Mouse (Mus musculus) bone marrow, adult 2 months (tissue): ENCODE data around the gene Prkch. TPM values are rescaled to one million over a fixed set of nuclear protein-coding genes. Genes with fewer than 3 reads are reported as not detected.

Experiments used
- H3K27ac ChIP-seq: fragments of 200-500 bp; 2 replicates; pipeline ENCODE4 v1.5.1; 2012; ENCODE audit warnings: low read depth, mild to moderate bottlenecking, control low read depth, inconsistent platforms, low read length; ENCODE audit not compliant: control insufficient read depth, poor library complexity, insufficient read depth
- H3K4me1 ChIP-seq: fragments of 200-500 bp; 2 replicates; pipeline ENCODE4 v1.6.1; 2011; ENCODE audit warnings: low read length; ENCODE audit not compliant: control insufficient read depth, insufficient read depth
- H3K4me3 ChIP-seq: fragments of 200-500 bp; replicated peaks from 2 replicates; pipeline ENCODE3; 2011; ENCODE audit warnings: mild to moderate bottlenecking, low read depth, low read length, control low read depth; ENCODE audit not compliant: control insufficient read depth
- CTCF ChIP-seq: fragments of 200-500 bp; IDR thresholded peaks from 2 replicates; pipeline ENCODE4 v1.5.1; 2011; ENCODE audit warnings: low read length, control low read depth; ENCODE audit not compliant: control insufficient read depth, insufficient read depth
- POLR2A ChIP-seq: fragments of 200-500 bp; IDR thresholded peaks from 2 replicates; pipeline ENCODE4 v1.6.1; 2011; ENCODE audit warnings: low read depth, mild to moderate bottlenecking, control low read depth, low read length, borderline replicate concordance; ENCODE audit not compliant: control insufficient read depth
- WGBS: fragments of 180-500 bp; shearing (Covaris S2); methylation state at CpG from one replicate; pipeline ENCODE4 v1.1.7; 2018; 5-methylcytosine and 5-hydroxymethylcytosine counted together
- polyA plus RNA-seq: library from polyadenylated mRNA; stranded (reverse); fragments of >200 nt; gene quantifications from 2 replicates; pipeline ENCODE4 v1.2.4, GENCODE M21; 2011; ENCODE audit warnings: low replicate concordance; ENCODE audit not compliant: missing spikeins, insufficient read depth, insufficient read length

The Prkch gene
- polyA plus RNA-seq, 1 experiment, result 7.8 TPM

DNA sequence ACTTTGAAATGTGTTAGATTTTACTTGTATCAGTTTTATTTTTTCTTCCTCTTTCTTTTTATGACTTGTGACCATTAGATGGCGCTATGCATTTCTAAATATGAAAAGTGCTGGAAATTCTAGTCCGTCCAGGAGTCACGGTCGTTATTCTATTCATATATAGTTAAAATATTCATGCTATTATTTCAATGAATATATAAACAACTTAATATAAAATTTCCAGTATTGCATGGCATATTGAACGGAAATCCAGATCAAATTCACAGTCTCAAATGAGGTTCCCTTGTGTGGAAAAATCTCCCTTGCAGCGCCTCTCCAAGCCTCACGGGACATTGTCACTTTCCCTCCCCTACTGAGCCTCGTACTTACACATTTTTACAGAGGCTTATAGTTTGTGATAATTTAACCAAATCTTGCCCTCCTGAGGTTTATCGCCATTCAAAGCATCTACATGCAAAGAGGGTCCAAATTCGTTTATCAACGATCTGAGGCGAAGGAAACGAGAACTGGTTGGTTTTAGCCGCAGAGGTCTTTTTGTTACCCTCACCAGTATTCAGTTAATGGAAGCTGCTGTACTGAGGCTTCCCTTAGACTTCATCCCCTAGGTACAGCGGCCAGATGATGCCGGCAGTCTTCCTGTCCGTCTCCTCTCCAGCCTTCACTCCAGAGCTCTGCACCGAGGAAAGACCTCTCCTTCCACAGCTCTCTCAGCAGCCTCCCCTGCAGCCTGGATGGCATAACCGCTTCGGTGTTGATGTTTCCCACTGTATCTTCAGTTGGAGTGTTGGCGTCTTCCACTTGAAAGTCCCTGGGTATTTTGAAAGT lies 19.6 kb upstream of the Prkch start:
- no peaks in the 10 kb centered on the region for H3K4me1 ChIP-seq
- WGBS, result 6% methylated on average over 21 of the region's 21 CpGs
- H3K4me3 ChIP-seq, result no peak overlapping the region
- H3K27ac ChIP-seq, result no peak overlapping the region
- TF ChIP-seq CTCF (no peak), POLR2A (no peak)

DNA sequence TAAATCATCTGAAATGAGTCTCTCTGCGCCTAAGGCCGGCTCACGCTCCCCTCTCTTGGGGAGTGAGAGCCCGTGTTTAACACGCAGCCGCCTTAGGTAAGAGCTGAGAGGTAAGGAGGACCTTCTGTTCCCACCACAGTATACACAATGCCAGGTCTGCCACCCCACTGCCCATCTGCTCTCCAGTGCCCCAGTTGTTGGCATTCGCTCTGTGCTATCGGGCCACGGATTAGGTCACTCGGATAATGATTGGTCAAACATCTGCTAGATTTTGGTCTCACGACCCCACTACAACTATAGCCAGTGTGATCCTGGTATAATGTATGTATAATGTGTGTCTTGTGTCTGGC lies 19.0 kb upstream of the Prkch start:
- H3K4me1 ChIP-seq, result no peaks in the 10 kb centered on the region
- whole genome bisulfite sequencing, result 71% methylated on average over 11 of the region's 11 CpGs
- no peak overlapping the region for H3K4me3 ChIP-seq
- no peak overlapping the region for H3K27ac ChIP-seq
- TF ChIP-seq CTCF (no peak), POLR2A (no peak)

DNA sequence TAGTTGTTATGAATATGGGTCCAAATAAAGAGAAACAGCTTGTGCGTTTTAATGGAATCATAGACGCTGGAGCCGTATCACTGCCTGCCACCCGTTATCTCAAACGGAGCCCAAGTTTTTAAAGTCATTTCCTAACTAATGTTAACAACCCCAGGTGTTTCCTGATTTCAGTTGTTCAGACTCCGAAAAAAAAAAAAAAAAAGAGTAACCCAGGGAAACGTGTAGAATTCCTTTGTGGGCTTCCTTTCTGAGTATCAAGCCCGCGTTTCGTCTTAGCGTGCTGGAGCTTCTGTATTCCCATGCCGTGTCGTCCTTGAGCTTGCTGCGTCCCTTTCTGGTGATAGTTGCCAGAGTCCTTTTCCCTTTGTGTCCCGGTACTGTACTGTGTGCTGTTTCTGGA lies 10.0 kb upstream of the Prkch start:
- TF ChIP-seq CTCF (no peak), POLR2A (no peak)

GRCm38 (mm10) chr12:73578141-73578540 lies 6.5 kb upstream of the Prkch start:
- Histone ChIP-seq H3K27ac (no peak overlapping the region), H3K4me3 (no peak overlapping the region), H3K4me1 (peaks cover 1% of the 10 kb centered on the region; the same call in 1 of the 2 replicates)
- TF ChIP-seq POLR2A (no peak), CTCF (no peak)
- WGBS, result 59% methylated on average over 6 of the region's 6 CpGs

More for the DNA sequence above, 10.0 kb upstream of the Prkch start:
- peaks cover 1% of the 10 kb centered on the region; the same call in 1 of the 2 replicates for H3K4me1 ChIP-seq
- H3K4me3 ChIP-seq, result no peak overlapping the region
- no peak overlapping the region for H3K27ac ChIP-seq
- WGBS, result 1% methylated on average over 15 of the region's 15 CpGs

GRCm38 (mm10) chr12:73580811-73581210 lies 3.8 kb upstream of the Prkch start:
- TF ChIP-seq CTCF (no peak), POLR2A (no peak)
- Histone ChIP-seq H3K27ac (no peak overlapping the region), H3K4me3 (no peak overlapping the region), H3K4me1 (peaks cover 2% of the 10 kb centered on the region)
- 71% methylated on average over 7 of the region's 7 CpGs for WGBS

GRCm38 (mm10) chr12:73583318-73583717 lies 1.3 kb upstream of the Prkch start:
- H3K4me1 ChIP-seq, result peaks cover 2% of the 10 kb centered on the region
- TF ChIP-seq CTCF (no peak), POLR2A (no peak)
- WGBS, result 73% methylated on average over 9 of the region's 9 CpGs
- no peak overlapping the region for H3K27ac ChIP-seq
- H3K4me3 ChIP-seq, result no peak overlapping the region

DNA sequence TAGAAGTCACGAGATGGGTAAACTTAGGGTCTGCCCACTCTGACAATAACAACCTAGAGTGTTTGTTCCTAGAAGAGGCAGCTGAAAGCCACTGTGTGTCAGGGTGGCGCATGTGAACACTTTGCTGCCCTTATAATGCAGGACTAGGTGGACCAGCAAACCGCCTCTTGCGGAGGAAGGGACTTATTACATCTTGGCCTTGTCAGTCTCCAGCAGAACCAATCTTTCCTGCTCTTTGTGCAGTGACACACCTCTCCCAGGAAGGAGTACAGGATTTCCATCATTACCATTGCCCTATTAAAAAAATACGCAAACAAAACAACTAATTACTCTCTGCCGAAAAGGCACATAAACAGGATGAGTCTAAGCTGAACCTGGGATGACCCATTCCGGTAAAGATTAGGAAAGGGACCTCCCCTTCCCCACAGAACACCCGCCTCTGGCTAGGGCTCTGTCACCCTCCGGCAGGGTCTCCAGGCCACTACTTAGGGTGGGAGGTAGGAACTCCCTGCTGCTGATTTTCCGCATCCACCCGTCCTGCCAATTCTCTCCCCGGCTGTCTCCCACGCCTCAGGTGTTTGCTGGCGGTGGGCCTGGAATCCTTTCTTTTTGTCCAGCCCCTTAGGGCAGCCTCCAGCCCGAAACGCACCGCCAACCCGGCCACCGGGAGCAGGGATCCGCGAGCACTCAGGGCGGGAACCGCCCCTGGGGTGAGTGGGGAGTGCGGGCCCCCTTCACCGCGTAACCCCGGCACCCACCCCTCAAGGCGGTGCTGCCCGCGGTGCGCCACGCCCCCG lies 585 bp upstream of the Prkch start:
- TF ChIP-seq CTCF (no peak), POLR2A (no peak)
- Histone ChIP-seq H3K27ac (peak overlapping the region; percentile 61; the same call in 1 of the 2 replicates), H3K4me3 (peak overlapping the region; percentile 18), H3K4me1 (peaks cover 2% of the 10 kb centered on the region)
- WGBS, result 12% methylated on average over 33 of the region's 33 CpGs

DNA sequence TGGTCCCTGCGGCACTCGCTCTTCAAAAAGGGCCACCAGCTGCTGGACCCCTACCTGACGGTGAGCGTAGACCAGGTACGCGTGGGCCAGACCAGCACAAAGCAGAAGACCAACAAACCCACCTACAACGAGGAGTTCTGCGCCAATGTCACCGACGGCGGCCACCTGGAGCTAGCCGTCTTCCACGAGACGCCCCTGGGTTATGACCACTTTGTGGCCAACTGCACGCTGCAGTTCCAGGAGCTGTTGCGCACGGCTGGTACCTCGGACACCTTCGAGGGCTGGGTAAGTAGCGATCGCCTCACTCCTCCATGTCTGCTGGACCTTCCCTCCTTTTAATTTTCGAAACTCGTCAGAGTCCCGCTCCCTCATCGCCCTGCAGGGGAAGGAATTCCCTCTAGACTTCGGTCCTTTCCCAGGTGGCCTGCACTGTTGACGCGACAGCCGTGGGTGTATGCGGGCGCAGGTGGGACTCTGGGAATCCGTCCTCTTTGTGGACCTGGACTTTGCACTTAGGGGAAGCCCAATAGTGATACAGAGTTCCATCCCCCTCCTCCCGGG lies 725 bp downstream of the Prkch start:
- peaks cover 2% of the 10 kb centered on the region for H3K4me1 ChIP-seq
- peak overlapping the region; percentile 61 for H3K27ac ChIP-seq
- WGBS, result under 1% methylated on average over 33 of the region's 33 CpGs
- peak overlapping the region; percentile 76 for H3K4me3 ChIP-seq
- TF ChIP-seq CTCF (no peak), POLR2A (no peak)
